Mouse (Mus musculus): ENCODE results near the gene Shank3. TPM values are rescaled to one million over a fixed set of nuclear protein-coding genes. Genes with fewer than 3 reads are reported as not detected.

Shank3 gene
- polyA plus RNA-seq, 1 experiment from 2014 or later = 3.5 TPM

GRCm38 (mm10) chr15:89524001-89524571, 24.7 kb downstream of the Shank3 start:
- peaks cover 9% of the 10 kb centered on the region for H3K27me3 ChIP-seq (ENCODE audit: control insufficient read depth, insufficient read depth, low read length)
- WGBS = 3% methylated on average over 30 of the region's 52 CpGs
- peak overlapping the region; percentile 95 for H3K4me2 ChIP-seq (replicated peaks; ENCODE audit: low read depth, low read length)
- H3K27ac ChIP-seq (ENCODE audit: low read depth, low read length) = no peak overlapping the region
- peak overlapping the region; percentile 49 for H3K9ac ChIP-seq (ENCODE audit: low read depth, low read length)
- H3K4me1 ChIP-seq (replicated peaks; ENCODE audit: control insufficient read depth, insufficient read depth, low read length) = no peaks in the 10 kb centered on the region
- H3K36me3 ChIP-seq (ENCODE audit: control insufficient read depth, insufficient read depth, low read length) = no peaks in the 10 kb centered on the region
- DNase-seq (ENCODE audit: low spot score) (peak; percentile 41), ATAC-seq (ENCODE audit: low FRiP score) (no peak)
- no peaks in the 10 kb centered on the region for H3K9me3 ChIP-seq (ENCODE audit: control insufficient read depth, low read length)
- peak overlapping the region; percentile 49 for H3K4me3 ChIP-seq (ENCODE audit: low read depth, low read length)

GRCm38 (mm10) chr15:89524611-89525415, 25.4 kb downstream of the Shank3 start:
- 67% methylated on average over 8 of the region's 8 CpGs for WGBS
- Histone ChIP-seq H3K27ac (ENCODE audit: low read depth, low read length) (no peak overlapping the region), H3K27me3 (ENCODE audit: control insufficient read depth, insufficient read depth, low read length) (peaks cover 9% of the 10 kb centered on the region), H3K4me2 (replicated peaks; ENCODE audit: low read depth, low read length) (peak overlapping the region; percentile 95; the same call in 1 of the 2 replicates), H3K4me1 (replicated peaks; ENCODE audit: control insufficient read depth, insufficient read depth, low read length) (no peaks in the 10 kb centered on the region), H3K4me3 (ENCODE audit: low read depth, low read length) (peak overlapping the region; percentile 49), H3K36me3 (ENCODE audit: control insufficient read depth, insufficient read depth, low read length) (no peaks in the 10 kb centered on the region), H3K9me3 (ENCODE audit: control insufficient read depth, low read length) (no peaks in the 10 kb centered on the region), H3K9ac (ENCODE audit: low read depth, low read length) (no peak overlapping the region)
- DNase-seq (ENCODE audit: low spot score) = no peak
- ATAC-seq (ENCODE audit: low FRiP score) = no peak

- Histone ChIP-seq H3K9ac (ENCODE audit: low read depth, low read length) (no peak overlapping the region), H3K4me1 (replicated peaks; ENCODE audit: control insufficient read depth, insufficient read depth, low read length) (no peaks in the 10 kb centered on the region), H3K27me3 (ENCODE audit: control insufficient read depth, insufficient read depth, low read length) (peaks cover 9% of the 10 kb centered on the region), H3K36me3 (ENCODE audit: control insufficient read depth, insufficient read depth, low read length) (no peaks in the 10 kb centered on the region), H3K27ac (ENCODE audit: low read depth, low read length) (no peak overlapping the region), H3K9me3 (ENCODE audit: control insufficient read depth, low read length) (no peaks in the 10 kb centered on the region), H3K4me2 (replicated peaks; ENCODE audit: low read depth, low read length) (no peak overlapping the region), H3K4me3 (ENCODE audit: low read depth, low read length) (no peak overlapping the region)
- DNase-seq (ENCODE audit: low spot score) (no peak), ATAC-seq (ENCODE audit: low FRiP score) (no peak)
- 90% methylated on average over 8 of the region's 8 CpGs for WGBS
These were observed 26.0 kb downstream of the Shank3 start for GRCm38 (mm10) chr15:89525464-89525863.

GRCm38 (mm10) chr15:89525896-89526295, 26.5 kb downstream of the Shank3 start:
- ATAC-seq (ENCODE audit: low FRiP score) = no peak

GRCm38 (mm10) chr15:89526776-89527325, 27.4 kb downstream of the Shank3 start:
- WGBS = 93% methylated on average over 19 of the region's 19 CpGs
- Histone ChIP-seq H3K9ac (ENCODE audit: low read depth, low read length) (no peak overlapping the region), H3K27me3 (ENCODE audit: control insufficient read depth, insufficient read depth, low read length) (peaks cover 9% of the 10 kb centered on the region), H3K4me3 (ENCODE audit: low read depth, low read length) (no peak overlapping the region), H3K36me3 (ENCODE audit: control insufficient read depth, insufficient read depth, low read length) (no peaks in the 10 kb centered on the region), H3K27ac (ENCODE audit: low read depth, low read length) (no peak overlapping the region), H3K4me2 (replicated peaks; ENCODE audit: low read depth, low read length) (no peak overlapping the region), H3K4me1 (replicated peaks; ENCODE audit: control insufficient read depth, insufficient read depth, low read length) (no peaks in the 10 kb centered on the region), H3K9me3 (ENCODE audit: control insufficient read depth, low read length) (no peaks in the 10 kb centered on the region)
- ATAC-seq (ENCODE audit: low FRiP score) = no peak
- DNase-seq (ENCODE audit: low spot score) = no peak

More at GRCm38 (mm10) chr15:89525896-89526295, 26.5 kb downstream of the Shank3 start:
- no peak for DNase-seq (ENCODE audit: low spot score)
- Histone ChIP-seq H3K27ac (ENCODE audit: low read depth, low read length) (no peak overlapping the region), H3K9ac (ENCODE audit: low read depth, low read length) (no peak overlapping the region), H3K4me1 (replicated peaks; ENCODE audit: control insufficient read depth, insufficient read depth, low read length) (no peaks in the 10 kb centered on the region), H3K4me2 (replicated peaks; ENCODE audit: low read depth, low read length) (no peak overlapping the region), H3K27me3 (ENCODE audit: control insufficient read depth, insufficient read depth, low read length) (peaks cover 9% of the 10 kb centered on the region), H3K4me3 (ENCODE audit: low read depth, low read length) (no peak overlapping the region), H3K36me3 (ENCODE audit: control insufficient read depth, insufficient read depth, low read length) (no peaks in the 10 kb centered on the region), H3K9me3 (ENCODE audit: control insufficient read depth, low read length) (no peaks in the 10 kb centered on the region)
- 81% methylated on average over 7 of the region's 7 CpGs for WGBS

- Histone ChIP-seq H3K4me3 (ENCODE audit: low read depth, low read length) (no peak overlapping the region), H3K27ac (ENCODE audit: low read depth, low read length) (no peak overlapping the region), H3K9ac (ENCODE audit: low read depth, low read length) (no peak overlapping the region), H3K4me2 (replicated peaks; ENCODE audit: low read depth, low read length) (no peak overlapping the region), H3K27me3 (ENCODE audit: control insufficient read depth, insufficient read depth, low read length) (peaks cover 8% of the 10 kb centered on the region), H3K4me1 (replicated peaks; ENCODE audit: control insufficient read depth, insufficient read depth, low read length) (no peaks in the 10 kb centered on the region; the same call in 1 of the 2 replicates), H3K36me3 (ENCODE audit: control insufficient read depth, insufficient read depth, low read length) (no peaks in the 10 kb centered on the region), H3K9me3 (ENCODE audit: control insufficient read depth, low read length) (no peaks in the 10 kb centered on the region)
- DNase-seq (ENCODE audit: low spot score) (no peak), ATAC-seq (ENCODE audit: low FRiP score) (no peak)
- 78% methylated on average over 7 of the region's 7 CpGs for WGBS
These were observed 28.0 kb downstream of the Shank3 start for GRCm38 (mm10) chr15:89527466-89527865.

GRCm38 (mm10) chr15:89528201-89528850, 28.9 kb downstream of the Shank3 start:
- ATAC-seq (ENCODE audit: low FRiP score) = no peak
- H3K9ac ChIP-seq (ENCODE audit: low read depth, low read length) = no peak overlapping the region
- no peak overlapping the region for H3K4me2 ChIP-seq (replicated peaks; ENCODE audit: low read depth, low read length)
- 91% methylated on average over 18 of the region's 18 CpGs for WGBS
- no peaks in the 10 kb centered on the region for H3K36me3 ChIP-seq (ENCODE audit: control insufficient read depth, insufficient read depth, low read length)
- H3K27me3 ChIP-seq (ENCODE audit: control insufficient read depth, insufficient read depth, low read length) = peaks cover 4% of the 10 kb centered on the region
- H3K4me3 ChIP-seq (ENCODE audit: low read depth, low read length) = no peak overlapping the region
- no peaks in the 10 kb centered on the region for H3K9me3 ChIP-seq (ENCODE audit: control insufficient read depth, low read length)
- H3K27ac ChIP-seq (ENCODE audit: low read depth, low read length) = no peak overlapping the region
- peaks cover 5% of the 10 kb centered on the region for H3K4me1 ChIP-seq (replicated peaks; ENCODE audit: control insufficient read depth, insufficient read depth, low read length)
- no peak for DNase-seq (ENCODE audit: low spot score)

GRCm38 (mm10) chr15:89528923-89529322, 29.5 kb downstream of the Shank3 start:
- H3K4me1 ChIP-seq (replicated peaks; ENCODE audit: control insufficient read depth, insufficient read depth, low read length) = peaks cover 5% of the 10 kb centered on the region
- ATAC-seq (ENCODE audit: low FRiP score) = no peak
- DNase-seq (ENCODE audit: low spot score) = no peak
- no peaks in the 10 kb centered on the region for H3K36me3 ChIP-seq (ENCODE audit: control insufficient read depth, insufficient read depth, low read length)
- peaks cover 4% of the 10 kb centered on the region for H3K27me3 ChIP-seq (ENCODE audit: control insufficient read depth, insufficient read depth, low read length)
- H3K9ac ChIP-seq (ENCODE audit: low read depth, low read length) = no peak overlapping the region
- H3K27ac ChIP-seq (ENCODE audit: low read depth, low read length) = no peak overlapping the region
- 91% methylated on average over 10 of the region's 10 CpGs for WGBS
- no peak overlapping the region for H3K4me2 ChIP-seq (replicated peaks; ENCODE audit: low read depth, low read length)
- no peak overlapping the region for H3K4me3 ChIP-seq (ENCODE audit: low read depth, low read length)
- no peaks in the 10 kb centered on the region for H3K9me3 ChIP-seq (ENCODE audit: control insufficient read depth, low read length)

Data from hindbrain, embryonic 11.5 days (tissue).